Mouse (Mus musculus): ENCODE results near the gene Gpr61. TPM values are rescaled to one million over a fixed set of nuclear protein-coding genes. Genes with fewer than 3 reads are reported as not detected.

Gpr61 gene
- polyA plus RNA-seq, 2 experiments, result 0.04 TPM; not detected in 1

DNA sequence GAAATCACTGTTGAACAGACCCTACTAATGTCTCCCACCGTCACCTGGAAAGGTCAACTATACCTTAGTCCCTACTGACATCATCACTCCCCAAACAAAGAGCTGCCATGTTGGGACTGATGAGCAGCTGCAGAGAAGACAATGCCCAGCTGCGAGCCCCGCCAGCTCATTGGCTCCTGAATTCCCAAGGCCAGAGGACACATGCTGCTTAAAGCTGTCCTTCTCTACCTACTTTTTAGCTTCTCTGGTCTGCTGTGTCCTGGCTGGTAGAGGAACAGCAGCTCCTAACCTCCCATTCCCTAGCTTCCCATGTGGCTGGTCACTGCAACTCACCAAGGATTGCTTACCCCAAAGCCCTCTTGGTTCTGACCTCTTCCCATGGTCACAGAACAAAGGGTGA, 2.4 kb downstream of the Gpr61 start:
- 82% methylated on average over 3 of the region's 3 CpGs for WGBS (ENCODE audit: insufficient replicate concordance)
- Histone ChIP-seq H3K27me3 (ENCODE audit: control insufficient read depth, insufficient read depth, low read length) (no peaks in the 10 kb centered on the region), H3K9ac (replicated peaks) (no peak overlapping the region), H3K27ac (no peak overlapping the region), H3K4me2 (ENCODE audit: low read depth) (no peak overlapping the region), H3K9me3 (ENCODE audit: control insufficient read depth, low read length) (no peaks in the 10 kb centered on the region), H3K4me3 (ENCODE audit: insufficient read depth in 1 of 2, low read depth in 2 of 2, low read length in 2 of 2) (no peak overlapping the region), H3K36me3 (replicated peaks; ENCODE audit: control insufficient read depth, insufficient read depth, low read depth) (no peaks in the 10 kb centered on the region), H3K4me1 (replicated peaks; ENCODE audit: control insufficient read depth in 2 of 2, insufficient read depth in 2 of 2, low read length in 1 of 2) (peaks cover 4% of the 10 kb centered on the region in 2 experiments; a peak in 3 of 4 replicates)
- TF ChIP-seq EP300 (IDR thresholded peaks at IDR 0.05; ENCODE audit: low read depth) (no peak), CTCF (IDR thresholded peaks at IDR 0.05; ENCODE audit: low read depth) (no peak)
- DNase-seq (ENCODE audit: low read depth in 3 of 3, low spot score in 3 of 3), result no peak
- no peak for ATAC-seq (ENCODE audit: insufficient read depth)

DNA sequence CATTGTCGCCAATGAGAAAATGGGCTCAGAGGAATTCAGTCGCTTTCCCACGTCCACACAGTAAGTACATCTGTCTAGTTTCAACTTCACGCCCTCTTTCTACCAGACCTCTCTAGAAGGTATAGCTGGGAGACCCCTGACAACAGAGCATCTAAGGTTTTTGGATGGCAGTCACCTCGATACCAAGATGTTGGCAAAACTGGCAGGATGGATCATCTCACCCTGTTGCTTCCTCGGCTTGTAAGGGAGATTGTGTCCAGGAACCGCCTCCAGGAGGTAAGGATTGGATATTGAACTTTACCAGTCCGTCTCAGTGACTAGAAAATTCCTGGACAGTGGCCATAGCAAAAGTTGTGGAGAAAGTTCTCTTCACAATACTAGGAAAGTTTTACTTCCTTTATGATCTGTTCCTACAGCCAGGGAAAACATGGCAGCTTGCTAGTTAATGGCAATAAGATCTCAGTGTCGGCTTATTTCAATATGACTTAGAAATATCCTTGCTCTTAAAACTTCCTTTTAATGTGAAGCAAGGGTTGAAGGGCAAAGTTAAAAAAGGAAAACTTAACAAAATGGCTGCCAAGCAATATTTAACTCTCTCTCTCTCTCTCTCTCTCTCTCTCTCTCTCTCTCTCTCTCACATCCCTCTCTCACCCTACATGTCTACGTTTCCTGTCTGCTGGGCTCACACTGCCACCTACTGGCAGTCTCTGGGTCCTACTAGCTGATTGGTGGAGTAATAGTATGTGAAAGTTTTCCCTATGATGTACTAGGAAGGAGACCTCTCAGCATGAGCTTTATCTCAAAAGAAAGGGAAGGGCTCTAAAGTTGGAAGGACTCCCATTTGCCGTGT, 7.1 kb downstream of the Gpr61 start:
- no peak for ATAC-seq (ENCODE audit: insufficient read depth)

DNA sequence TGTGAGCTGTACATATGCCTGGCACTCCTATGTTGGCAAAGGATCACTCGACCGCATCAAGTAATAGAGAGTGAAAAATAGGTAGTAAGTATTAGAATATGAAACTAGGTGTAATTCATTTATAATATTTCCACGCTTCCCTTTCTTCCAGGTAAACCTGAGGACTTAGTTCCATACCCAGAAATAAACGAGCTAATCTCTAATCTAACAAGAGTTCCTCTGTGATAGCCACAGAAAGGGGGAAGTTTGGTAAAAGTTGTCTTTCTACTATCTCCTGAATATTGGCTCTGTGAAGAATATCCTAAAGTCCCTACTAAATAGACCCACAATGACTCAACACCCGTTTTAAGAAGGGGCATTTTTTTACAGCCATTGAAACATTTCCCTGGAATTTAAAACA, 8.0 kb downstream of the Gpr61 start:
- DNase-seq (ENCODE audit: low read depth in 3 of 3, low spot score in 3 of 3), result no peak

More for the DNA sequence above, 7.1 kb downstream of the Gpr61 start:
- Histone ChIP-seq H3K27me3 (ENCODE audit: control insufficient read depth, insufficient read depth, low read length) (no peaks in the 10 kb centered on the region), H3K4me2 (ENCODE audit: low read depth) (peak overlapping the region; percentile 21), H3K36me3 (replicated peaks; ENCODE audit: control insufficient read depth, insufficient read depth, low read depth) (no peaks in the 10 kb centered on the region; the same call in 1 of the 2 replicates), H3K4me1 (replicated peaks; ENCODE audit: control insufficient read depth in 2 of 2, insufficient read depth in 2 of 2, low read length in 1 of 2) (peaks cover 14 to 15% of the 10 kb centered on the region in 2 experiments), H3K9me3 (ENCODE audit: control insufficient read depth, low read length) (no peaks in the 10 kb centered on the region), H3K4me3 (ENCODE audit: insufficient read depth in 1 of 2, low read depth in 2 of 2, low read length in 2 of 2) (no peak overlapping the region), H3K27ac (peak overlapping the region; percentile 14; the same call in 1 of the 2 replicates), H3K9ac (replicated peaks) (no peak overlapping the region)
- TF ChIP-seq CTCF (IDR thresholded peaks at IDR 0.05; ENCODE audit: low read depth), result peak; percentile 93
- TF ChIP-seq EP300 (IDR thresholded peaks at IDR 0.05; ENCODE audit: low read depth), result no peak; the same call in 1 of the 2 replicates
- WGBS (ENCODE audit: insufficient replicate concordance), result 55% methylated on average over 11 of the region's 11 CpGs
- DNase-seq (ENCODE audit: low read depth in 3 of 3, low spot score in 3 of 3), result peak; percentile 79 to 83 (median 80)

DNA sequence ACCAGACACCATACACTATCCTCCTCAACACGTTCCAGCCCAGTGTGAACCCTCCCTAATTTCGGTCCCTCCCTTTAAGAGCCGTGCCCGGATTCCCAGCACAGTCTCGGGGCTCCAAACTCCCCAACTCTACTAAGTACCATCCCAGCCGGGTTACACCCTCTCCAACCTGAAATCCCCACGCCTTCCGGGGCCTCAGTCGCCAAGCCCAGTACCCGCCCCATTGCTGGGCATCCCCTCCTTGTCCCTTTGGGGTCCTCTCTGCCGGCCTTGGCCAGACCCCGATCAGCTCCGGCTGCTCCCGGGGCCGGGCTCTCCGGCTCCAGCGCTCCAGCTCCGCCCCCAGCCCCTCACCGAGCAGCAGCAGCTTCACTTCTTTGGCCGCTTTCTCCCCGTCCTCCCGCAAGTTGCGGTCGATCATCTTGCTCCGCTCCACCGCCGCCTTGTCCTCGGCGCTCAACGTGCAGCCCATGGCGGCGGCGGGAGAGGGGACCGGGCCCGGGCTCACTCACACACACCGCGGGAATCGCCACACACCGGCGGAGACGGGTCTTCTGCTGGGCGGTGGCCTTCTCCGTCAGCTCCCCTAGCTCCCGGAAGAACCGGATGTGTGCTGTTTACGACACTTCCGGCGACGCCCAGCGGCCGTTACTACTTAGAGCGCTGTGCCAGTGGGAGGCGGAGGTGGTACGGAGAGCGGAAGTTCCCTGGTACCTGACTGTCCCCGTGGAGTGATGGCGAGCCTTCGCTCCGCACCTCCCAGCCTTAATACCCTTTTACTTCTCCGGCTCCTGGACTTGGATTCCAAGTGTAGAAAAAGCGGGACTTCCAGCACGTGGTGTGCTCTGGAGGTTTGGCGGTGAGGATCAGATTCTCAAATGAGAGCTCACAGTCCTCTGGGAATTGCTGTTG, 8.9 kb downstream of the Gpr61 start, which contains the start of gene Gnai3:
TSS of gene Gnai3 (minus strand) at position 613 of the 912 bp plus-strand sequence.
- peak; percentile 96 for ATAC-seq (ENCODE audit: insufficient read depth)
- Histone ChIP-seq H3K4me3 (ENCODE audit: insufficient read depth in 1 of 2, low read depth in 2 of 2, low read length in 2 of 2) (peak within 1 kb of the TSS; percentile 77 to 95), H3K4me1 (replicated peaks; ENCODE audit: control insufficient read depth in 2 of 2, insufficient read depth in 2 of 2, low read length in 1 of 2) (peaks cover 15 to 16% of the 10 kb centered on the region in 2 experiments), H3K9ac (replicated peaks) (peak within 1 kb of the TSS; percentile 94), H3K9me3 (ENCODE audit: control insufficient read depth, low read length) (no peaks in the 10 kb centered on the region), H3K36me3 (replicated peaks; ENCODE audit: control insufficient read depth, insufficient read depth, low read depth) (no peaks in the 10 kb centered on the region; the same call in 1 of the 2 replicates), H3K27ac (peak within 1 kb of the TSS; percentile 89), H3K4me2 (ENCODE audit: low read depth) (peak within 1 kb of the TSS; percentile 97), H3K27me3 (ENCODE audit: control insufficient read depth, insufficient read depth, low read length) (no peaks in the 10 kb centered on the region)
- TF ChIP-seq EP300 (IDR thresholded peaks at IDR 0.05; ENCODE audit: low read depth) (peak; percentile 43; the same call in 1 of the 2 replicates), CTCF (IDR thresholded peaks at IDR 0.05; ENCODE audit: low read depth) (peak; percentile 59; the same call in 1 of the 2 replicates)
- peak; percentile 88 to 91 (median 89) for DNase-seq (ENCODE audit: low read depth in 3 of 3, low spot score in 3 of 3)
- WGBS (ENCODE audit: insufficient replicate concordance), result 0% methylated on average over 63 of the region's 63 CpGs

More for the DNA sequence above, 8.0 kb downstream of the Gpr61 start:
- Histone ChIP-seq H3K4me2 (ENCODE audit: low read depth) (peak overlapping the region; percentile 97), H3K9me3 (ENCODE audit: control insufficient read depth, low read length) (no peaks in the 10 kb centered on the region), H3K9ac (replicated peaks) (peak overlapping the region; percentile 94), H3K36me3 (replicated peaks; ENCODE audit: control insufficient read depth, insufficient read depth, low read depth) (no peaks in the 10 kb centered on the region; the same call in 1 of the 2 replicates), H3K4me3 (ENCODE audit: insufficient read depth in 1 of 2, low read depth in 2 of 2, low read length in 2 of 2) (peak overlapping the region; percentile 77 to 95), H3K4me1 (replicated peaks; ENCODE audit: control insufficient read depth in 2 of 2, insufficient read depth in 2 of 2, low read length in 1 of 2) (peaks cover 15 to 16% of the 10 kb centered on the region in 2 experiments), H3K27me3 (ENCODE audit: control insufficient read depth, insufficient read depth, low read length) (no peaks in the 10 kb centered on the region), H3K27ac (peak overlapping the region; percentile 75)
- no peak for TF ChIP-seq EP300 (IDR thresholded peaks at IDR 0.05; ENCODE audit: low read depth)
- no peak for TF ChIP-seq CTCF (IDR thresholded peaks at IDR 0.05; ENCODE audit: low read depth)
- ATAC-seq (ENCODE audit: insufficient read depth), result no peak
- 31% methylated on average over 5 of the region's 5 CpGs for WGBS (ENCODE audit: insufficient replicate concordance)

All from liver, embryonic 14.5 days (tissue).